Mouse (Mus musculus) T-cell, adult 2 months (primary cell): ENCODE data around the gene Gatad2a.
A peak's percentile ranks its signal among the peaks of the same experiment; 100 is the strongest.
"Not testable (repeated sequence)": the region's sequence is repeated elsewhere in the genome, so short reads cannot be mapped to it uniquely, and the experiment has no call there.

Source experiments
- DNase-seq: peaks from one replicate; pipeline ENCODE4 v3.0.0; 2022; ENCODE audit warnings: low spot score

Gatad2a gene

GRCm38 (mm10) chr8:69995776-69996588, at the start of gene Gatad2a:
Gatad2a (minus strand) TSS chr8:69996384.
- DNase-seq: peak; percentile 100

- no peak for DNase-seq
Measured at GRCm38 (mm10) chr8:70043996-70044395, 47.8 kb upstream of the Gatad2a start.

GRCm38 (mm10) chr8:70042583-70043455, 46.6 kb upstream of the Gatad2a start, which contains the start of the genes Mau2 and Sugp1:
Mau2 (minus strand) TSS chr8:70042734.
Sugp1 (plus strand) TSS chr8:70042813.
- peak; percentile 97 for DNase-seq

GRCm38 (mm10) chr8:70041885-70042546, 45.8 kb upstream of the Gatad2a start:
- no peak for DNase-seq

DNA sequence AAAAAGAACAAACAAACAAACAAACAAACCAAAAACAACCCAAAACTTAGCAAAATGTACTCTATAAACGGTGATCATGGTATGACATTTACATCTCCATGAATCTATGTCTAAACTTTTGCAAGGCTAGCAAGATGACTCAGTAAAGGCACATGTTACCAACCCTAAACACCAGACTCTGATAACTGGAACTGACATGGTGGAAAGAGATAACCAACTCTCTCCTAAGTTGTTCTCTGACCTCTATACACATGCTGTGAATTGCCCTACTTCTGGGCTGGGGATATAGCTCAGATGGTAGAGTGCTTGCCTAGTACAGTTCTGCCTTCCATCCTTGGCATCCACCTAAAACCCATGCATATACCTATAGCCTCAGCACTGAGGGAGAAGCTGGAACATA, 41.8 kb upstream of the Gatad2a start:
- DNase-seq: no peak

GRCm38 (mm10) chr8:70030255-70030654, 34.1 kb upstream of the Gatad2a start:
- DNase-seq: no peak

GRCm38 (mm10) chr8:70026151-70026550, 30.0 kb upstream of the Gatad2a start:
- DNase-seq: no peak

GRCm38 (mm10) chr8:70023596-70023995, 27.4 kb upstream of the Gatad2a start:
- DNase-seq: no peak

DNA sequence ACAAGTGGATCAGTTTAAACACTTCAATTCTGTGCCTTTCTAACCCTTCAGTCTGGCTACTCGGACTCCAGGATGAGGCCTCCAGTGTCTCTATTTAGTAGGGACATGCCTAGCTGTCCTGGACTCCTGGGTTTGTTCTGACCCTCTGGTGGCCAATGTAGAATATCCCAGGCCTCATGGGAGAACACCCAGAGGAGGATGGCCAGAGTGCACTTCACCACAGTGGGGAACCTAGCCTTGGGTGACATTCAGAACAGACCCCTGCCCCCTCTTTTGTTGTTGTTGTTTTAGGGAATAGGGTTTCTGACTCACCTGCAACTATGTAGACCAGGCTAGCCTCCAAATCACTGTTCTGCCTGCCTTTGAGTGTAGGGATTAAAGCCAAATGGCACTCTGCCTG, 18.8 kb upstream of the Gatad2a start:
- no peak for DNase-seq

DNA sequence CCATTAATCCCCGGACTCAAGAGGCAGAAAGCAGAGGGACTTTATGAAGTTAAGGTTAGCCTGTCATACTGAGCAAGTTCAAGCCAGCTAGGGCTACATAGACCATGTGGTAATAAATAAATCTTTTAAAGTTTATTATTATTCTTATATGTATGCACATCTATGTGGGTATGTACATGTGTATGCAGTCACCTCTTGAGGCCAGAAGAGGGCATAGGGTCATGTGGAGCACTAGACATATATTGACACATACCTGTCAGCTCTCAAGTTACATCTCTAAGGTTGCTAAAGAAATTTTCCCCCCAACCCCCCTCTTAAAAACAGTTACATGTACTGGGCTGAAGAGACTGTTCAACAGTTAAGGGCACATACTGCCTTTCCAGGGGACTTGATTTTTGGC, 16.6 kb upstream of the Gatad2a start:
- DNase-seq: no peak

DNA sequence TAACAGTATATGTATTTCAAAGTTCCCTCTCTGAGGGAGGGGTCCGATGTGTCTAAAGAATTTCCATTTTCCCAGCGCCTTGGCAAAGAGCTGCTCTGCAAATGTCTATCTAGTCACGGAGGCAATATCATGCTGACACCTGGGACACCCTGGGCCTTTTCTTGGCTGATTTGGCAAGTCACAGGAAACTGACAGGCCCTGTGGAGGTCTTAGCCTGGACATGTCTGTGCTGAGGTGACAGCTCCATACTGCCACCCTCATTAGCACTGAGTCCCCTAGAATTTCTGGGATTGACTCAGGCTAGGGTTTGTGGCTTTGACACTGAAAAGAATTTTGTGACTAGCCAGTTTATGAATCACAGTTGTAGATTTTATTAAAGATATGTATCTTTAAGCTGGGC, 16.2 kb upstream of the Gatad2a start:
- DNase-seq: no peak

GRCm38 (mm10) chr8:70010796-70011195, 14.6 kb upstream of the Gatad2a start:
- not testable (repeated sequence) for DNase-seq

DNA sequence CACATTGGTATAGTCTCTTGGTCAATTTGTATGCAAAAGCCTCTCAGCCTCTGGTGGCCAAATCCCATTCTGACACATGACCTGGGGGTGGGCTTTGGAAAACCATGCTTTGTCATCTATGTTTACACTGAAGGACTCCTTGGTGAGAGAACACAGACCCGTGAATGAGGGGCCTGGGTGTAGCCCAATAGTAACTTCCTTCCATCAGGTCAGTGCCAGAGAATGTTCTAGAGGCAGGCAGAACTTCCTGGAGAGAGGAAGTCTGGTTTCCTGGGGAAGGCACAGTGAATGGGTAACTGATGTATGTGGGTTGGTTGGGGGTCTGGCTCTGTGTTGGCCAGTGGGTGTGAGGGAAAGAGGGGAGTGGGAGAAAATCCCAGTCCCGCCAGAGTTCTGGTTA, 9.0 kb upstream of the Gatad2a start:
- no peak for DNase-seq

DNA sequence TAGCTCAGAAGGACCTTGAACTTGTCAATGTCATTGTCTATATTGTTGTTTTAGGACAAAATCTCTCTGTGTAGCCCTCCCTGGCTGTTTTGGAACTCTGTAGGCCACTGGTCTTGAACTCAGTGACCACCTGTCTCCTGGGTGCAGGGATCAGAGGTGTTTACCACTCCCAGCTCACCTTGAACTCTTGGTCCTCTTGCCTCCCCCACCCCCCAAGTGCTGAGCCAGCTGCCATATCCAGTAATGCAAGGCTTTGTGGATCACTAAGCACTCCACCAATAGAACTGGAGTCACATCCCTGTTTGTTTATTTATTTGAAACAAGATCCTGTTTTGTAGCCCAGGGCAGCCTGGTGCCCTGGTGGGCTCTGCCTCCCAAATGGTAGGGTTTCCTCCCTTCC, 8.2 kb upstream of the Gatad2a start:
- no peak for DNase-seq

- peak; percentile 22 for DNase-seq
Measured at GRCm38 (mm10) chr8:70003204-70003657, 7.0 kb upstream of the Gatad2a start.

GRCm38 (mm10) chr8:70001892-70002191, 5.7 kb upstream of the Gatad2a start:
- DNase-seq: not testable (repeated sequence)

DNA sequence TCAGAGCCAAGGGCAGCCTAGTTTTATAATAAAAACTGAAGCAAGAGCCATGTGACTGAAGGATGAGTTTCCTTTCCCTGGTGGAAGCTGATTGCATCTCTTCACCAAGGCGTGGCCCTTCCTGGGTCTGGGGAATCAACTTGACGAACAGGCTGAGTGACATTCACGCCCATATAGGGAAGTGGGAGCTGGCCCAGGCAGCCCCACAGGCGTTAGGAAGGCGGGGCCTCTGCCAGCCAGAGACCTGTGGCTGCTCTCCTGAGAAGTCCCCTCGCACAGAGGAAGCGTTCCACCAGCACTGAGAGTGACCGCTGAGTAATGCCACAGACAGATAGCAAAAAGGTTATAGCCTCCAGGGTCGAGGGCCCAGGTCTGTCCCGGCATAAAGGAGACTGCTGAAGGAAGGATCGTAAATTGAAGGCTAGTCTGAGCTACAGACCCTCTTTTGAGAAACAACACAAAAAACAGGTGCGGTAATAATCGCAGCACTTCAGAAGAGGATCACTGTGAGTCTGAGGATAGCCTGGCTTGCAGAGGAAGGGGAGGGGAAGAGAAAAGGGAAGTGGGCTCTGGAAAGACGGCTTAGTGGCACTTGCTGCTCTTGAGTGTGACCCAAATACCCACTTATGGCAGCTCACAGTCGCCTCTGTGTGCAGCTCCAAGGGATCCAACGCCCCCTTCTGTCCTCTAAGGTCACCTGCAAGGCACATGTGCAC, 5.2 kb upstream of the Gatad2a start:
- DNase-seq: peak; percentile 63

DNA sequence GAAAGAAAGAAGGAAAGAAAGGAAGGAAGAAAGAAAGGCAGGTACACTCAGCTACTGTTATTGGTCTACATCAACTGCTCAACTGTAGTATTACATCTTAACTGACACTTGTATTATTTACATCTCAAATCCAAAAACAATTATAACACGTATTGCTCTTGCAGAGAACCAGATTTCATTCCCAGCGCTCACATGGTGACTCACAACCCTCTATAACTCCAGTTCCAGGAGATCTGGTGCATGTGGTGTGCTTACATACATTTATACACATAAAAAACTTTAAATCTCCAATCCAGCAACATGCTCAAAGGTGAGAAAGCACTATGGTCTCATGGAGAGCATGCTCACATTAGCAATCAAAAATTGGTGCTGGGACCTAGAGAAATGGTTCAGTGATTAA, 4.0 kb upstream of the Gatad2a start:
- DNase-seq: no peak

DNA sequence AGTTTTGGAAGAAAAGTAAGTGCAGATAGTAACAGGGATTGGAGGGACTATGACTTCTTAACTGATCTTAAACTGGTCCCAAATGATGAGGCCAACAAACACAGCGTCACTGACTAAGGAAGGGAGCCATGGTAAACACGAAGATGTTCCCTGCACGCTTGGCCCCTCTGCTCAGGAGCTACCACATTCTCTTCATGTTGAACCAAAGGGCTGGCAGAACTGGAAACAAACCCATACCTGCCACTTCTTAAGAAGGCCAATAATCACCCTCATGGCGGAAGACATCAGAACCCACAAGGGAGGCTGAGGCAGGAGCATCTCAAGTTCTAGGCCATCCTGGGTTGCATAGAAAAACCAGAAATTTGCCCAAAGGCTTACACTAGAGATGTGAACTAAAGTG, 3.1 kb upstream of the Gatad2a start:
- no peak for DNase-seq

GRCm38 (mm10) chr8:69998706-69999105, 2.5 kb upstream of the Gatad2a start:
- no peak for DNase-seq

- DNase-seq: peak; percentile 16
Measured at GRCm38 (mm10) chr8:69996589-69997285, 553 bp upstream of the Gatad2a start.
